8 mouse cellular contexts compared by ENCODE assay signal in genomic region chr2:173083712-173084475, GRCm38 (mm10). TPM values are rescaled to one million over a fixed set of nuclear protein-coding genes. Genes with fewer than 3 reads are reported as not detected.
DNase-seq lines count a peak whose midpoint lies in the region; ATAC-seq and TF ChIP-seq lines count a peak whose summit lies in the region.

No protein-coding gene starts in this region.

- H3K27ac ChIP-seq in heart, embryonic 11.5 days (ENCODE audit: low read depth, low read length), result peak overlapping the region; percentile 74
- no peak overlapping the region for H3K27ac ChIP-seq in lung, embryonic 14.5 days (ENCODE audit: low read depth)

- TF ChIP-seq CTCF in lung, embryonic 14.5 days (IDR thresholded peaks at IDR 0.05; ENCODE audit: low read depth), result peak; percentile 20; the same call in 1 of the 2 replicates

- peak overlapping the region; percentile 56; the same call in 1 of the 2 replicates for H3K9ac ChIP-seq in heart, embryonic 11.5 days (ENCODE audit: low read depth, low read length)
- 0 out of 2 replicates have a peak overlapping the region, but pooled peaks have one; percentile 18 for H3K9ac ChIP-seq in lung, embryonic 14.5 days

- no peak overlapping the region for H3K4me3 ChIP-seq in heart, embryonic 11.5 days (ENCODE audit: low read depth, low read length)
- no peak overlapping the region for H3K4me3 ChIP-seq in lung, embryonic 14.5 days (ENCODE audit: low read depth, low read length)

- peak; percentile 20 for DNase-seq in adrenal gland, adult 2 months
- no peak for DNase-seq in adrenal gland, postnatal 4 days (ENCODE audit: low spot score in 2 of 2)
- DNase-seq in MEL-GATA-1-ER (ENCODE audit: extremely low read depth, low read depth) (peak; percentile 94), adipocyte (ENCODE audit: low spot score) (no peak)
- peak; percentile 77 for DNase-seq in lung, embryonic 14.5 days
- peak; percentile 94 for DNase-seq in splenic B cell, adult 2 months (ENCODE audit: low read depth, low spot score)
- DNase-seq in gastrocnemius, adult 8-10 months (ENCODE audit: low spot score in 2 of 2), result no peak

- no peaks in the 10 kb centered on the region for H3K9me3 ChIP-seq in heart, embryonic 11.5 days (replicated peaks; ENCODE audit: control insufficient read depth, low read length)
- no peaks in the 10 kb centered on the region for H3K9me3 ChIP-seq in lung, embryonic 14.5 days (ENCODE audit: low read depth, low read length)

- H3K4me1 ChIP-seq in heart, embryonic 11.5 days (ENCODE audit: control insufficient read depth, insufficient read depth, low read length), result peaks cover 38% of the 10 kb centered on the region
- no peaks in the 10 kb centered on the region for H3K4me1 ChIP-seq in lung, embryonic 14.5 days (ENCODE audit: insufficient read depth)

- peak; percentile 59 for ATAC-seq in heart, embryonic 11.5 days (replicated peaks; ENCODE audit: insufficient number of reproducible peaks, low FRiP score, low TSS enrichment)
- peak; percentile 75 for ATAC-seq in lung, embryonic 14.5 days (ENCODE audit: insufficient read depth)

- 18% methylated on average over 13 of the region's 13 CpGs for WGBS in heart, embryonic 11.5 days (ENCODE audit: insufficient replicate concordance)
- WGBS in lung, embryonic 14.5 days, result 12% methylated on average over 13 of the region's 13 CpGs

- peak overlapping the region; percentile 48 for H3K4me2 ChIP-seq in heart, embryonic 11.5 days
- peak overlapping the region; percentile 41 for H3K4me2 ChIP-seq in lung, embryonic 14.5 days

- H3K36me3 ChIP-seq in heart, embryonic 11.5 days (ENCODE audit: control insufficient read depth, insufficient read depth, low read length), result no peaks in the 10 kb centered on the region
- H3K36me3 ChIP-seq in lung, embryonic 14.5 days (ENCODE audit: insufficient read depth), result no peaks in the 10 kb centered on the region
- H3K36me3 ChIP-seq in splenic B cell, adult 2 months (ENCODE audit: control insufficient read depth, insufficient read depth, low read length, poor library complexity, severe bottlenecking), result no peaks in the 10 kb centered on the region

- no peaks in the 10 kb centered on the region for H3K27me3 ChIP-seq in heart, embryonic 11.5 days (ENCODE audit: control insufficient read depth, insufficient read depth, low read length)
- no peaks in the 10 kb centered on the region for H3K27me3 ChIP-seq in lung, embryonic 14.5 days (ENCODE audit: insufficient read depth, low read length)
- no peaks in the 10 kb centered on the region for H3K27me3 ChIP-seq in splenic B cell, adult 2 months (ENCODE audit: control insufficient read depth, insufficient read depth, low read length, poor library complexity, severe bottlenecking)

RNA-seq across cellular contexts. Expression of gene Ctcfl, which starts 35.4 kb away (rescaled TPM):
- under 1 TPM; 0.10 to 0.12 TPM for total RNA-seq in adrenal gland, adult 2 months (2021)
- not detected in 2 replicates for polyA plus RNA-seq in adrenal gland, adult 2 months (2012; rRNA removed)
- not detected for total RNA-seq in adrenal gland, postnatal 4 days (2021)
- polyA plus RNA-seq in heart, embryonic 11.5 days (2014; fragmentation: Nextera tagmentation; extraction: Ambion mirVana), result 0.39 and 0.42 TPM in 2 replicates
- 0.05 and 0.07 TPM in 2 replicates for polyA plus RNA-seq in lung, embryonic 14.5 days (2014; fragmentation: Nextera tagmentation; extraction: Ambion mirVana)
- total RNA-seq in gastrocnemius, adult 8-10 months (2022), result under 1 TPM in 2 of 4 experiments, not detected in 2; 0.18 to 0.34 TPM

Comparison
In these comparisons a context has a peak if more than half of its experiments do, and no peak if none do; other contexts are left out.
1. DNase-seq: peak in adrenal gland, adult 2 months (single experiment), MEL-GATA-1-ER (single experiment), lung, embryonic 14.5 days (single experiment) and splenic B cell, adult 2 months (single experiment); none in adrenal gland, postnatal 4 days (0 of 2), adipocyte (single experiment) and gastrocnemius, adult 8-10 months (0 of 2).